Mouse (Mus musculus) gastrocnemius, adult 8-10 months (tissue): ENCODE results near the gene Shkbp1. TPM values are rescaled to one million over a fixed set of nuclear protein-coding genes. Genes with fewer than 3 reads are reported as not detected.

ENCODE experiments used
- DNase-seq, 2 experiments: peaks; one replicate each; pipeline ENCODE4 v3.0.0; 2022; ENCODE audit warnings: low spot score in 2 of 2
- total RNA-seq, 4 experiments: library from RNA; stranded (reverse); gene quantifications; 2 replicates each; pipeline ENCODE4 v1.2.4; 2022

The Shkbp1 gene
- total RNA-seq, 4 experiments from 2014 or later = 1.8 to 3.9 (median 2.7) TPM

DNA sequence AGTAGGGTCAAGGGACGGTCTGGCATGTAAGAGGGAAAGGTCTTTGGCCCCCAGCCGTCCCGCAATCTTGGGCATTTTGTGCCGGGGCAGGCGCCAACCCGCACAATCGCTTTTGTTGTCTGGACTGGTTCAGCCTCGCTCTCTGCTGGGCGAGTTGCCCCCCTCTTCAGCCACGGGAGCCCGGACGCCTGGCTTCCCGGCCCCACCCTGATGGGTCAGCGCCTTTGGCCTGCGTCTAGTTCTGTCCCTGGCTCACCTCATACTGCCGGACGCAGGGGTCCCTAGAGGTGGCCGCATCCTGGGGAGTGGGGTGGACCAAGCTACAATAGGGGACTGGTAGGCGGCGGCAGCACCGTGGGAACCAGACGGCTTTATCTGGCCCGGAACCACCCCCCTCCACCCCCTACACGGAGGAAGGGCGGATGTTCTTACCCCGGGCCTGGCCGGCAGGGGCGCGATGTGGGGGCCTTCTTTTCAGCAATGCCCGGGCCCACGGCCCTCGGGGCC lies 21.4 kb downstream of the Shkbp1 start:
- DNase-seq = peak in 1 of 2 experiments; percentile 68

DNA sequence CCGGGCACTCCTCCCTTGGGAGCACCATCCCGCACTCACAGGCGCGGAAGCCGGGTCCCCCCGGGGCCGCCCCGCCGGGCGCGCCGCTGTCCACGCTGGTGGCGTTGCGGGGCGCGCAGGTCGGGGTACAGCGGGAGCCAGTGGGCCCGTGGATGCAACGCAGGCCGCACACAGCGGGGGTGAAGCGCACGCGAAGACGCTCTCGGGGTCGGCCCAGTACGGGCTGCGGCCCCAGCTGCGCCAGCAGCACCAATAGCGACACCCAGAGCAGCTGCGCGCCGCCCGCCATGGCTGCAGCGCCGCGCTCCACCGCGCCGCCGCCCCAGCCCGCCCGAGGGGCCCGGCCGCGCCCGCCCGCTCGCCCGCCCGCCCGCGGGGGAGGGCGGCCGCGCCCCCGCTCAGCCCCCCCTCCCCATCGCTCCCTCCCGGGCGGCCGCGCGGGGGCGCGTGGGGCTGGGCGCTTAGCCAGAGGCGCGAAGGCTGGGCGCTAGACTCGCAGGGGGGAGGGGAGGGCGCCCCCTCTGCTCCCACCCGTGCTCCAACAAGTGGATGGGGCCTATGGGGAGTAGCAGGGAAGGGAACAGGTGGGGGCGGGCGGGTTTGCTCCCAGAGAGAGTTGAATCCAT lies 22.4 kb downstream of the Shkbp1 start:
- DNase-seq = no peak

DNA sequence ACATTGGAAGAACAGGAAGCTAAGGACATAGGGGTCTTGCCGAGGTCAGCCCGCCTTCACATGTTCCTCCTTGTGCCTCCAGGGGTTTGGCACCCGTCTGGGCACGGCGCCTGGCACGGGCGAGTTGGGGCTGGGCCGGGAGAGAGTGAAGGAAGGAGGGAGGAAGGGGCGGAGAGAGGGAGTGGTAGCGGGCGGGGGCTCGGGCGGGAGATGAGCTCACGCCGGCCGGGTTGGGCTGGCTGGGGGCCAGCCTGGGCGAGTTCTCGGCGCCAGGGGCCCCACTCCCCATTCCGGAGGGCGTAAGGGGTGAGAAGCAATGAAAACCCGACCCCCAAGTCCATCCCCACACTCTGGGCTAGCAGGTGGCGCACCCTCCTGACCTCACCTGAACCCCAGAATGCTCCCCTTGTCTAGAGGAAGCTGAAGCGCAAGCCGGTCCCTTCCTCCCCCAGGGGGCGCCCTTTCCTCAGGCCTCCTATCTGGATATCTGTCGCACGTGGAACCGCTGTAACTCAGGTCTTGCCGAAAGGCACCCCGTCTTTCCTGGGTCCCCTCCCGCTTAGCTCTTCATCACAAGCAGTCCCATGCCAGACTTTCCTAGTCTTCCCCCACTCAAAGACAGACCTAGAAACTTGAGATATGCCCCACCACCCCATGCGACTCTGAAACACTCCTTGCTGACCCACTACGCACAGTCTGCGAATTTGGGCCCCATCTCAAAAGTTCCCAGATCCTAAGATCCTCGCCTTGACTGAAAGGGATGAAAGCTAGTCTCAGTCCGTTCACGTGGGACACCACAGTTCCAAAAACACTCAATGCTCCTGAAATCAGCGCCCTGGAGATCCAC lies 23.2 kb downstream of the Shkbp1 start:
- DNase-seq = peak; percentile 89 to 90

DNA sequence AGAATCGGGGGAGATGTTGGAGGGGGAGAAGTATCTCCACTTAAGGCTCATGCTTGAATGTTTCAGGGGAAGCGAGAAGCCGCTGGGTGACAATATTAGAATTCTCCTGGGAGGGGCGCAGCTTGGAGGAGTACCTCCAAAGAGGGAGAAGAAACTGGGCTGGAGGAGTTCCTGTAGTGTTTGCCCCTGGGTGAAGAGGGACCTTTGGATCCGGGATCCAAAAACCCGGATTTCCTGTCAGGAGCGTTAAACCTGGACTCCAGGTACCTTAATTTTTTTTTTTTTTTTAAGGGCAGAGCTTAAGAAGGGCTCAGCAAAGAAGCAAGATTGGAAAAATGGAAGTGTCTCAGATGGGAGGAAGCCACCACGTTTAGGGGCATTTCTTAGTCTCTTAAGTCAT lies 24.0 kb downstream of the Shkbp1 start:
- no peak for DNase-seq

DNA sequence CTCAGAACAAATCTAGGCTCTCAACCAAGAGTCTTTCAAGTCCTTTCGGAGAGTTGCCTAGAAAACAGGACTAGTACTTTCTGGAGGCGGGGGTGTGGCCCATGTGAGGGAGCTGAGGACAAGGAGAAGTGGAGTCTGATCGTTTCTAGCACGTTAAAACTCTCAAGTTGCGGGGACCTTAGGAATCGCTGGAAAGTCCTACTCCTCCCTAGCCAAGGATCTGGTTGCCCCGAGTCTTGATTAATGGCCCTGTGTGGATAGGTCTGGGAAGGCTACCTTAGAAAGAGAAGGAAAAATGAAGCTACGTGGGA lies 24.3 kb downstream of the Shkbp1 start:
- peak in 1 of 2 experiments; percentile 56 for DNase-seq

DNA sequence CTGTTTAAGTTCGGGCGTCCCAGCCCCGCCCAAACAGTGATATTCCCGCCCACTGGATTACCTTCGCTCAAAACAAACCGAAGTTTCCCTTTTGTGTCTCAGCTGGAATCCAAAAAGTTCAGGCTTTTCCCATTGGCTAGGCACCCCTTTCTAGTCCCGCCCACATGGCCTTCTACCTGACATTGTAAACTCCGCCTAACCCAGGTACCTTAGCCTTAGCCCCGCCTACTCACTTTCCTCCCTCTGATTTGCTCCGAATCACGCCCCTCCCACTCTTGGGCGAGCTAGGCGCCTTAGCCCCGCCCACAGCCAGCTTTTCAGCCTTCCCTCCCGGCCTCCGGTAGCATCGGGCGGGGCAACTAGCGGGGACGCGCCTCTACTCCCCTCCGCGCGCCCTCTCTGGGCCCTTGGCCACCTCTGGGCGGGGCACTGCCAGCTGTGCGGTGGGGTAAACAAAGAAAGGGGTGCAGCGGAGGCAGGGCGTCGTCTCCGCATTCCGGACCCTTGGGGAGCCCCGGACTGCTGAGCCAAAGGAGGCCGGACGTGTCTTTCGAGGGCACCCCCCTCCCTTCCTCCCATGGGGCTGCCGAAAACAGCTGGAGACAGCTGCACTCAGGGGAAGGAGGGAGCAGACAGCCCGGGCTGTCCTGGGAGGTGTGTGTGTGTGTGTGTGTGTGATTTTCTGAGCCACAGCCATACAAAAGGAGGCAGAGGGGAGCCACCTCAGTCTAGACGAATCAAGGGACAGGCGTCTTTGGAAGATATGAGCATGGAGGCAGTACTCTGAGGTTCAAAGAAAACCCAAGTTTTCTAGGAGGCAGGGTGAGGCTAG lies 24.9 kb downstream of the Shkbp1 start:
- DNase-seq = peak; percentile 84 to 93

DNA sequence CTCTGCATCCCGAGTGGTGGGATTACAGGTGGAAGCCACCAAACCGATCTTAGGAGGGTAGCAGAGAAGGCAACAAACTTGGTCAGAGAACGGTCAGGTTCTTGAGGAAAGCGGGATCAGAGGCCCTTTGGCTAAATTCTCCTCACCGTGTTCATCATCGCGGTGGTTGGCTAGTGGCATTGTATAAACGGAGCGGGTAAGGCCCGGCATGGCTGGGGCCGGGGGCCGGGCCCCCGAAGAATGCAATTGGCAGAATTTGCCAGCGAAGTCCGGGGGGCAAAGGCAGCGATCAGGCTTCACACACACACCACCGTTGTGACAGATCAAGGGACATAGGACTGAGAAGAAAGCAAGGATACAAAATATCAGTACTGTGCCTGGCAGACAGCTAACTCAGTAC lies 25.8 kb downstream of the Shkbp1 start:
- no peak for DNase-seq

DNA sequence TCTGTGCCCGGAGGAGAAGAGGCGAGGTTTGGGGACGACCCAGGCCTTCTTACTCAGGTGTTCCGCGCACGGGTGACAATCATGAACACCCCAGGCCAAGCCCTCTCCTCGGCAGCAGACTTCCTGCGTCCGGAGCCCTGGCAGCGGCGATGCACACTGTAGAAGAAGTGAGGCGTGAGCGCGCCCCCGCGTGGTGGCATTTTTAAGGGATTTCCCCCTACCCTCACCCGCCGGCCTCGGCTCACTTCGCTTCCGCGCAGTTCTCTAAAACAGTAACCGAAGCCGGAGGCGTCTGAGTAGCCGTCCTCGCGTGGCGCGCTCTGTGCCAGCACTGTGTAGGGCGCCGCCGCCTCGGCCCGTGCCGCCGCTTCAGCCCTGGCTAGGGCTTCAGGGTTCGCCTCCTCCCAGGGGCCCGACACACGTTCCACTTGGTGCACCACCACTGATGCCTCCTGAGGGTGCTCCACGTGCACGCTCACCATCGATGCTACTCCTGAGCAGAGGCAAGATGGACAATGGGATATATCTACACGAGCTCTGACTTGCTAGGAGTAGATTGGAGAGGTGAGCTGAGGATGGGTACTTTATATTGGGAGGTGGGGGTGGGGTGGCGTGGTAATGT lies 26.4 kb downstream of the Shkbp1 start:
- DNase-seq = peak; percentile 82 to 84

DNA sequence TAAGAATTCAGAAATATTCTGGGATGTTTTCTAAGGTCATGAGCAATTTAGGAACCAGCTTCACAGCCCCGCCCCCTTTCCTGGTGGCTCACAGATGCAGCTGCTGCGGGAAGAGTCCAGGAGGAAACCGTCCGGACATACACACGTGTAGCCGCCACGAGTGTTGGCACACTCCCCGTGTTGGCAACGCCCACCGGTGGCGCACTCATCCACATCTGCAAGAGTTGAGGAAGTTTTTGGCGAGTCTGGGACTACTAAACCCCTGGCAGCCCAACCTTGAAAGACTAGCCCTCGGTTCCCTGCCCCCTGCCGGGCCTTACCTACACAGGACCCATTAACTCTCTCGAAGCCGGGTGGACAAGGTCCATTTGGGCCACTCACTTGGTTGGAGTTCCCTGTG lies 27.2 kb downstream of the Shkbp1 start:
- peak; percentile 81 to 90 for DNase-seq

DNA sequence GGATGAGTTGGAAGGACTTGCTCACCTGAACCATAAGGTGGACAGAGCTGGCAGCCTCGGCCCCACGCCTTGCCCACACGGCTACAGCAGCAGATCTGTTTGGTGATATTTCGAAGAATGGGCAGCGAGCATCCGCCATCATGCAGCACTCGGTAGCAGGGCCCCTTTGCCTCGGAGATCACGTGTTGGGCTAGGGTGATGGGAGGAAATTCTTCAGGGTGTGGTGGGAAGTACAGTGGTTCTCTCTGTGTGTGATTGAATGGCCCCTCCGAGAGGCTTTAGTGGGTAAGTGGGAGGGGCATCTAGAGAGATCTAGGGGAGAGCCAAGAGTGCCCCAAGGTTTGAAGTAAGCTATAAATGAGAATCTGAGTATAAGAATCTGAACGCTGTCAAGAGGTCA lies 27.7 kb downstream of the Shkbp1 start:
- no peak for DNase-seq

DNA sequence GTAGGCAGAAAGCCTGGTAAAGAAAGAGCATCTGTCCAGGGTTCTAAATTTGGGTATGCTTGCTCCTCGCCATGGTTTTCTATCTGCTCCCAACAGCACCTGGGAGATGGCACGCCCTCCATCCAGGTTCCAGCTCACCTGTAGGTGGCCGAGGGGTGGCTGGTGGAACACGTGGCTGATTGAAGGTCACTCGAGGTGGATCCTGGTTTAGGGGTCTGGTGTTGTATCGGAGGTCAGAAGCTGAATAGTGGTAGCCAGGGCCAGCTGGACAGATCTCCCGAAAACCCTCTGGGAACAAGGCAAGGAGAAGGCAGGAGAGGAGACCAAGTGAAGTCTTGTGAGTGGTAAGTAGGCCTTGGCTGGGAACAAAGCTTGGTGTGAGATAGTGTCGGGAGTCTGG lies 28.3 kb downstream of the Shkbp1 start:
- DNase-seq = no peak

DNA sequence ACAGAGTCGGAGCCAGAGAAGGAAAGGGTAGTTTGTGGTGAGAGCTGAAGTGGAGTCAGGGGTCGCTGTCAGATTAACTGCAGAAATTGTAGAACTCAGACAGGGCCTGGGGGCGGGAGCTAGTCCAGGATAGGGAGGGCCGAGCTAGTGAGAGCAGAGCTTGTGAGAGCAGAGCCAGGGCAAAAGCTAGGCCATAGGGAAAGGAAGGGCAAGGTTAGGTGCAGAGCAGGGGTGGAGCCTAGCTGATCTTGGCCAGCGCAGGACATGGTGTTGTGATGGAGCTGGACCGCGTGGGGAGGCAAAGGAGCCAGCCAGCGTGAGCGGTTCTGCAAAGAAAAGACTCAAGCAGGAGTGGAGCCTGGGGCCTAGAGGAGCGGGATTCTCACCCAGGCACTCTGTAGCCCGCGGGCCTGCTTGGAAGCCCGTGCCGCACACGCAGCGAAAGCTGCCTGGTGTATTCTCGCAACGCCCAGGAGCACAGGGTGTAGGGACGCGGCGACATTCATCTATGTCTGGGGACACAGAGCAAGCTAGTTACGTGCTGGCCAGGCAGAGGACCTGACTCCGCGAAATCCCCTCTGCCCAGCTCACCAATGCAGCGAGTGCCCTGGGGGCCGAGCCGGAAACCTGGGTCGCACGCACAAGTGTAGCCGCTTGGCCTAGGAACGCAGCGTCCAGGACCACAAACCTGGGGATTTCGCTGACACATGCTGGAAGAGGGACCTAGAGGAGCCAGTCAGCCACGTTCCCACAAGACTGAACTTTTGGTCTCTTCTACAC lies 29.5 kb downstream of the Shkbp1 start:
- peak; percentile 37 to 61 for DNase-seq

DNA sequence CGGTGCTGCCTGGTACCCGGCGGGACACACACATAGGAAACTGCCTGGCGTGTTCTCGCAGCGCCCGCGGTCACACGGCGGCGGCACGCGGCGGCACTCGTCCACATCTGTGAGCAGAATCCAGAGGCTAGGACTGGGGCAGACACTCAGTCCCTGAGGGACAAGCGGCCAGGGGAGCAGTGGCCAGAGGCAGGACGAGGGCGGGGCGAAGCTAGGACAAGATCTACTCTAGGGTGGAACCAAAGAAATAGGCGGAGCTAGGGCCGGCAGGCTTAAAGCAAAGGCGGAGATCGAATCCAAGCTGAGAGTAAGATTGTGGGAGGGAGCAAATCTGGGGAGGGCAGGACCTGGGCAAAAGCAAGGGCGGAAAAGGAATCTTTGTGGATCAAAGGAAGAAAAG lies 30.1 kb downstream of the Shkbp1 start:
- peak; percentile 74 to 83 for DNase-seq

DNA sequence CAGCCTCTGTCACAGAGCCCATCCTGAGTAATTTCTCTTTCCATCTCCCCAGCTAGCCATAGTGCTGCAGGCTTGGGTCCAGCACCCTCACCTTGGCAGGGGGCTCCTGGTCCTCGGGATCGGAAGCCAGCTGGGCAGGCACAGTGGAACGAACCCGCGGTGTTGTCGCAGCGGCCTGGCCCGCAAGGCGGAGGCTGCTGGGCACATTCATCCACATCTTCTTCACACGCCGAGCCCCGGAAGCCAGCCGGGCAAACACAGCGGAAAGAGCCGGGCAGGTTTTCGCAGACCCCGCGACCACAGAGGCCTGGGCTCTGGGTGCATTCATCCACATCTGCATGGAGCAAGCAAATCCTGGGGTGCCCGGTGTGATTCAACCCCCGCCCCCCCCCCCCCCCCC lies 30.9 kb downstream of the Shkbp1 start:
- no peak for DNase-seq

DNA sequence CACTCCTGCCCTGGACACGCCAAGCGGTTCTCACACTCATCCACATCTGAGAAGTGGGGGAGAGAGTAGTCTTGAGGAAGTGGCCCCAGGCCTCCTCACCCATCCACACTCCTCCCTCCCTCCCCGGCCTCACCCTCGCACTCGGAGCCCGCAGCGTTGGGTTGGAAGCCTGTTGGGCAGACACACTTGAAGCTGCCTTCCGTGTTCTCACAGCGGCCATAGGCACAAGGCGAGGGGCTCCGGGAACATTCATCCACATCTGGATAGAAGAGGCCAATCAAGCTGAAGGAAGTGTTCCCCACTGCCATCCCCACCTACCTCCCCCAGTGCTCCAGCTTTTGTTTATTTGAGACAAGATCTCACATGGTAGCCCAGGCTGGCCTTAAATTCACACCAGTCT lies 31.7 kb downstream of the Shkbp1 start:
- no peak for DNase-seq

DNA sequence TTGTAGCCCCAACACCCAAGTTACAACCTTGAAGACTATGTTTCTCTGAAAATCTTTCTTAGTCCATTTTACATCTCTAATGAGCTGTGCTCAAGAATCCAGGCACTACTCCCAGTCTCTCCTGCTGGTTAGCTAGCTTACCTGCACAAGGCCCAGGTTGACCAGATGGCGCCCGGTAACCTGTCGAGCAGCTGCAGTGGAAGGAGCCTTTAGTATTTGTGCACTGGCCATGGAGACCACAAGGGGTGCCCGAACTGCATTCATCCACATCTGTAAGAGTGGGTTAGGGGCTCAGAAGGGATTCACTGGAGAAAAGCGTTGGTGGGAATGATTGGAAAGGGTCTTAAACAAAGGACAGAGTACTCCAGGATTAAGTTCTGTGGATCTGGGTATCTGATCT lies 32.8 kb downstream of the Shkbp1 start:
- no peak for DNase-seq

DNA sequence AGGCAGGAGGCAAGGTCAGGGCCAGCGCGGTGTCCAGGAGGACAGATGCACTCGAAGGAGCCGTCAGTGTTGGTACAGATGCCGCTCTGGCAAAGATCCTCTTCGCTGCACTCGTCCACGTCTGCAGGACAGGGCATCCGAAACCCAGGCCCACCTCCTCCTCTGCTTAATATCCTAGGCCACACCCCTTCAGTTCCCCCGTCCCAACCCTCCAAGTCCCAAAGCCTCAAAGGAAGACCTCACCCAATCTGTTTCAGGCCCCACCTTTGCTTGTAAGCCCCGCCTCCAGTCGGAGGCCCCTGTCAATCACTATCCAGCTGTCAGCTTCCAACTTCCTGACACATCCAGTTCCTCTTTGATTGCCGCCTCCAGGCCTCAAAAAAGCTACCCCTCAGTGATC lies 33.5 kb downstream of the Shkbp1 start:
- DNase-seq = no peak

DNA sequence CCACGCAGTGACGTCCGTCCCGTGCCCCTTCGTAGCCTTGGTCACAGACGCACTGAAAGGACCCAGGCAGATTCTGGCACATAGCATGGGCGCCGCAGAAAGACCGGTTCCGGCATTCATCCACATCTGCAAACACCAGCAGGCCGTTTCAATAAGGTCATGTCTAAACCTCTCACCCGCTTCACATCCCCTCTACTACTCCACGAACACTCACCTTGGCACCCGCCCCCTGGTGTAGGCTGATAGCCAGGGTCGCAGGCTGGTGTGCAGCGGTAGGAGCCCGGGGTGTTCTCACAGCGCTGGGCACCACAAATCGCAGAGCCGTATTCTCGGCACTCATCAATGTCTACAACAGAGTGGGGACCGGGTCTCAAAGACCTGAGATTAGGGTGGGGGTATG lies 36.4 kb downstream of the Shkbp1 start:
- DNase-seq = no peak

DNA sequence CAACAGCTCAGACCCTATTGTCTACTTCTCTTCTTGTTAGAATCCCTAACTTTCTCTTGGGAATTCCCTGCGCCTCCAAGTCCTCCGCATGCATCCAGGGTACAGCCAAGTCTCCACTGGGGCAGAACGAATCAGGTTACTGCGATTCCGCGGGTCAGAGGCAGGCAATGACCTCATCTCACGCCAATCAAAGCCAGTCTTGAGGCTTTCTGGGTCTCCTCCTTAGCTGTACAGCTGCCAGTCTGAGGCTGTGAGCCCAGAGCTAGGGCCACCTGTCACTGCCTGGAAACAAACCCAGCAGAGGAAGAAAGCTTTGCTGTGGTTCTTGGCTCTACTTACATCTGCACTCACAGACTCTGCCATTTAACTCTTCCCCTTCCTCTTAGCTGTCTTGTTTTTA lies 39.9 kb downstream of the Shkbp1 start:
- DNase-seq = peak; percentile 82 to 88

DNA sequence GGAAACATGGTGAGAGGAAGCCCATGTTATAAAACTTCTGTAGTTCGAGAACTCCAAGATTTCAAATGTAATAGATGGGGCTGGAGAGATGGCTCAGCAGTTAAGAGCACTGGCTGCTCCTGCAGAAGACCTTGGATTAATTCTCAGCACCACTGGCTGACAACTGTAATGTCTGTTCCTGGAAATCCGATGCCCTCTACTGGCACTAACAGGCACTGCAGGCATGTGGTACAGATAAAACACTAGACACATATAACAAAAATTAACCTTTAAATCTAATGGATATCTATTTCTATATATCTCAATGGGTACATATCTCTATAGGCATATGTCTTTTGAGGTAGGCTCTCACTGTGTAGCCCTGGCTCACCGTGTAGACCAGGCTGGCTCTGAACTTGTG lies 41.4 kb downstream of the Shkbp1 start:
- DNase-seq = no peak
